Mouse (Mus musculus) forebrain, embryonic 13.5 days (tissue): ENCODE results near the gene Dcaf10. TPM values are rescaled to one million over a fixed set of nuclear protein-coding genes. Genes with fewer than 3 reads are reported as not detected.

Source experiments
- ATAC-seq: fragments of 200-750 bp; cut with Nextera tagmentation; 2 replicates; pipeline ENCODE4 v1.8.0; 2017
- H3K27ac ChIP-seq: fragments of 300-500 bp; sonication (generic); 2 replicates; pipeline ENCODE4 v1.5.1; 2015; ENCODE audit warnings: inconsistent platforms, mild to moderate bottlenecking, moderate library complexity
- H3K27me3 ChIP-seq: fragments of 300-500 bp; sonication (generic); 2 replicates; pipeline ENCODE4 v1.6.1; 2015; ENCODE audit warnings: mild to moderate bottlenecking, inconsistent platforms
- H3K36me3 ChIP-seq: fragments of 300-500 bp; sonication (generic); 2 replicates; pipeline ENCODE4 v1.6.1; 2015; ENCODE audit warnings: mild to moderate bottlenecking, inconsistent platforms; ENCODE audit not compliant: poor library complexity, severe bottlenecking
- H3K4me1 ChIP-seq: fragments of 300-500 bp; sonication (generic); 2 replicates; pipeline ENCODE4 v1.6.1; 2015; ENCODE audit warnings: inconsistent platforms
- H3K4me2 ChIP-seq: fragments of 300-500 bp; sonication (generic); 2 replicates; pipeline ENCODE4 v1.6.1; 2015; ENCODE audit warnings: inconsistent platforms, mild to moderate bottlenecking, moderate library complexity
- H3K4me3 ChIP-seq: fragments of 300-500 bp; sonication (generic); 2 replicates; pipeline ENCODE4 v1.5.1; 2015; ENCODE audit warnings: mild to moderate bottlenecking, inconsistent platforms
- H3K9ac ChIP-seq: fragments of 300-500 bp; sonication (generic); 2 replicates; pipeline ENCODE4 v1.6.1; 2015; ENCODE audit warnings: mild to moderate bottlenecking, inconsistent platforms
- H3K9me3 ChIP-seq: fragments of 300-500 bp; sonication (generic); replicated peaks from 2 replicates; pipeline ENCODE4 v1.6.1; 2016; ENCODE audit warnings: inconsistent platforms
- WGBS: fragments of 180-500 bp; shearing (Covaris S2); methylation state at CpG from one replicate; pipeline ENCODE4 v1.1.7; 2015; 5-methylcytosine and 5-hydroxymethylcytosine counted together
- polyA plus RNA-seq: library from polyadenylated mRNA; unstranded; fragments of >200 nt; fragmentation: Nextera tagmentation; extraction: Ambion mirVana; gene quantifications from 2 replicates; pipeline ENCODE4 v1.2.1, GENCODE M21; 2015

Dcaf10 gene
- polyA plus RNA-seq, 1 experiment from 2014 or later = 7.3 TPM

DNA sequence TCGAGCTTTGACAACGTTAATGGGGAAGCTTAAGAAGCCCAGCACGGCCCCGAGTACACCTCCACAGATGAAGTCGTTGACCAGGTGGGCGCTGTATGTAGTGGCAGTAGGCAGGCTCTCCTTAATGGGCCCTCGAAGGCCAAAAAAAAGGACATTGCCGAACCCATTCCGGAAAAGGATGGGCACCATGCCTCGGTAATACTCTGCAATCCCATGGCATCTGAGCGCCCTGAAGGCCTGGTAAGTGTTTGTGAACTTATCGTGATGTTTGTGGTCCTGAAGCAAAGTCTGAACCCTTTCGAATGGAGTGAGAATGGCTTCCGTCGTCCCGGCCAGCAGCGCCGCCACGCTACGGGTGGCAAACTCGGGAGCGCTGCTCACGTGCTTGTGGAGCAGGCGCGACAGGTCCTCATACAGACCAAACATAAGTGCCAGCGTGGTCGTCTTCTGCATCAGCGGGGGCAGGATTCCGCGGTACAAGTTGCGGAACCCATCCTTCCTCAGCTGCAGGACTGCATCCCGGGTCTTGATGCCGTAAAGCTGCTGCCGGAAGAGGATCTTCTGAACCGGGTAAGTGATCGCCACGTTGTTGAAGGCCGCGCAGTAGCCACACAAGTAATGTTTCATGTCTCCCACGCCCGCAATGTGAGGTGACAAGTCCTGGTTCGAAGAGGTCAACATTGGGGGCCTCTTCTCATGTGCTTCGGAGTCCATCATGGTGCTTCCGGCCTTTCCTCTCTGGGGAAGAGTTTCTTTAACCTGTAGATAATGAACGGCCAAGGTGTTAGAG, 57.7 kb downstream of the Dcaf10 start:
- H3K4me3 ChIP-seq = no peak overlapping the region
- no peak overlapping the region for H3K4me2 ChIP-seq
- no peak overlapping the region for H3K9ac ChIP-seq
- peaks cover 8% of the 10 kb centered on the region for H3K4me1 ChIP-seq
- no peak overlapping the region for H3K27ac ChIP-seq
- peaks cover 85% of the 10 kb centered on the region for H3K36me3 ChIP-seq
- H3K9me3 ChIP-seq = no peaks in the 10 kb centered on the region
- no peak for ATAC-seq
- 96% methylated on average over 45 of the region's 45 CpGs for WGBS
- no peaks in the 10 kb centered on the region for H3K27me3 ChIP-seq

DNA sequence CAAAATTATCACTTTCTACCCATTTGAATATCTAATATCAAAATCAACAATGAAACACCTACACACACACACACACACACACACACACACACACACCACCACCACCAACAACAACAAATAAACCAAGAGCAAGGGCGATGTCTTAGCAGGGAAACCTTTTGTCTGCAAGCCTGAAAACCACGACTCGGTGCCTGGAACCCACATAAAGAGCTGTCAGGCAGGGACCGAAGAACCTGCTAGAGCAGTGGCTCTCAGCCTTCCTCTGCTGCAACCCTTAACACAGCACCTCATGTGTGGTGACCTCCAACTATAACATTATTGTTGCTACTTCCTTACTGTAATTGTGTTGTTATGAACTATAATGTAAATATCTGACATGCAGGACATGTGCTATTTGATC, 60.4 kb downstream of the Dcaf10 start:
- Histone ChIP-seq H3K27ac (no peak overlapping the region), H3K4me2 (no peak overlapping the region), H3K36me3 (peaks cover 68% of the 10 kb centered on the region), H3K4me1 (peaks cover 28% of the 10 kb centered on the region), H3K4me3 (no peak overlapping the region), H3K27me3 (no peaks in the 10 kb centered on the region), H3K9me3 (no peaks in the 10 kb centered on the region), H3K9ac (no peak overlapping the region)
- ATAC-seq = no peak
- WGBS = 96% methylated on average over 4 of the region's 4 CpGs

DNA sequence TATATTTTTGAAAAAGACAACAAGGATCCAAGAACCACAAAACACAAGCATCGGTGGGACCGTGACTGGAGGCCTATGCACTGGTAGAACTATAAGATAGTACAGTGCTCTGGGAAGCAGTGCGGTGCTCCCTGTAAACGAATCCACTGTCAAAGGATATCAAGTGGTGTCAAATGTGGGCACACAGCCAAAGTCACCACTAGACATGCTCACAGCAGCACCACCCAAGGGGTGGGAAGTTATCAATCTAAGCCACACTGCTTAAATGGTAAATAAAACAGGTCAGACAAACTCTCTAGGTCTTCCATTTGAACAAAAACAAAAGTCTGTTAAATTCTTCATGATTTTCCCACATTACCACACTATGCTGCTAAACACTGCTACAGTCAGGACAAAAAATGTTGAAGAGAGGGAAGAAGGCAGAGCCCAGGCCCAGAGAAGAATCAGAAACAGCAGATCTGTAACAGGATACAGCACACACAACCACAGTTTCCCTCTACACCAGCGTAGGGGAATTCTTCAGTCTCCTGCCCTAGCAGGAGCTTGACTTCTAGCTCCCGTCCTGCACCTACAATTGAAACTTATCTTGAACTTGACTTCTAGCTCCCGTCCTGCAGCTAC, 61.1 kb downstream of the Dcaf10 start:
- Histone ChIP-seq H3K27ac (no peak overlapping the region), H3K9ac (no peak overlapping the region; the same call in 1 of the 2 replicates), H3K4me3 (no peak overlapping the region), H3K4me1 (peaks cover 33% of the 10 kb centered on the region), H3K27me3 (no peaks in the 10 kb centered on the region), H3K9me3 (no peaks in the 10 kb centered on the region), H3K36me3 (peaks cover 61% of the 10 kb centered on the region), H3K4me2 (no peak overlapping the region)
- ATAC-seq = no peak
- WGBS = 83% methylated on average over 7 of the region's 7 CpGs

DNA sequence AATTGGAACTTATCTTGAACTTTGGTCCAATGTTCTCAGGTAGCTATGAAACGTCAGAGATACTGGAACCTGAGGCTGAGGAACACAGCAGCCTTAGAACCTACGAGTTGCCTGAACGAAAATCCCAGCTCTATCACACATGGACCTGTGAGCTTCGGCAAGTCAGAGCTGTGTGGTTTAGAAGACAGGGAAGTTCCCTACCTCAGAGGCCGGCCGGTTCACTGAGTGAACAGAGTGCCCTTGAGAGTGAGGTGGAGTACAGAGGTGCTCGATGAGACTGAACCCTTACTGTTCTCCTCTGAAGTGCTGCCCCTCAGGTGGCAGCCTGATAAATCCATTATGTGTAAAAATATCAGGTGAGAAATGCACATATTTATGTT, 61.6 kb downstream of the Dcaf10 start:
- Histone ChIP-seq H3K4me3 (no peak overlapping the region), H3K9ac (no peak overlapping the region; the same call in 1 of the 2 replicates), H3K27me3 (no peaks in the 10 kb centered on the region), H3K27ac (no peak overlapping the region), H3K4me2 (no peak overlapping the region), H3K9me3 (no peaks in the 10 kb centered on the region), H3K4me1 (peaks cover 33% of the 10 kb centered on the region), H3K36me3 (peaks cover 56% of the 10 kb centered on the region)
- no peak for ATAC-seq
- WGBS = 93% methylated on average over 7 of the region's 7 CpGs

DNA sequence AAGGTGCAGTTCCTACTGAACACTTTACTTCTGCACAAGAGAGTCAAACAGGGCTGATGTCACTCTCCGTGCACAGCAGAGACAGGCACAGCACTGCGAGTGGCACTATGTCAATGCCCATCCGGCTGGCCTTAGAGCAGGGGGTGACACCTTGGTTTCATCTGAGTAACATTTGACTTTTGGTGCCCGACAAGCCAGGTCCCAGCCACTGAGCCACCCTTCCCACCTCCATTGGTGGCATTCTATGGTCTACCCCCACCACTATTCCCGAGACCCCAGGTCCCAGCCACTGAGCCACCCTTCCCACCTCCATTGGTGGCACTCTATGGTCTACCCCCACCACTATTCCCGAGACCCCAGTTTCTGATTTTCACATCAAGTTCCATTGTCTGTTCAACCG, 62.2 kb downstream of the Dcaf10 start:
- Histone ChIP-seq H3K9me3 (no peaks in the 10 kb centered on the region), H3K4me2 (no peak overlapping the region), H3K27ac (no peak overlapping the region), H3K4me3 (no peak overlapping the region), H3K4me1 (peaks cover 35% of the 10 kb centered on the region), H3K9ac (no peak overlapping the region), H3K36me3 (peaks cover 50% of the 10 kb centered on the region), H3K27me3 (no peaks in the 10 kb centered on the region)
- ATAC-seq = no peak
- WGBS = 92% methylated on average over 7 of the region's 7 CpGs

GRCm38 (mm10) chr4:45405315-45405714, 63.4 kb downstream of the Dcaf10 start:
- peaks cover 38% of the 10 kb centered on the region for H3K36me3 ChIP-seq
- peaks cover 41% of the 10 kb centered on the region for H3K4me1 ChIP-seq
- no peak for ATAC-seq
- H3K27me3 ChIP-seq = no peaks in the 10 kb centered on the region
- H3K9ac ChIP-seq = no peak overlapping the region
- H3K9me3 ChIP-seq = no peaks in the 10 kb centered on the region
- no peak overlapping the region for H3K4me3 ChIP-seq
- WGBS = 86% methylated on average over 7 of the region's 7 CpGs
- no peak overlapping the region for H3K4me2 ChIP-seq
- H3K27ac ChIP-seq = no peak overlapping the region

DNA sequence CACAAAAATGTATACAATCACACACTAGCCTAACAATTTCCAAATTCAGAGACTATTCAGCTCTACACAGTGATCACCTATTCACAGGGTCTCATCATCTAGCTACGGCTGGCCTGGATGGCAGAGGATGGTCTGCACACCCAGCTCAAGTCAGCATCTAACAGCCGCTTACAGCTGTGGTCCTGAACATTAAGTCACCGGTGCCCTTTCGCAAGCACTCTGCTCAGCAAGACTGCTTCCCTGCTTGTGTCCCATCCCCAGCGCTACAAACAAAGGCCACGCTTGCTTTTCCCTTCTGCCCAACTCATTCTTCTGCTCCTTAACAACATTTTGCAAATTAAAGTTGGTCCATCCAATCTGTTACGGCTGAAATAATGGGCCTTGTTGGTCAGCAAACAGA, 64.5 kb downstream of the Dcaf10 start:
- Histone ChIP-seq H3K36me3 (peaks cover 29% of the 10 kb centered on the region), H3K27ac (no peak overlapping the region), H3K4me2 (peak overlapping the region; percentile 88), H3K4me1 (peaks cover 41% of the 10 kb centered on the region), H3K9me3 (no peaks in the 10 kb centered on the region), H3K27me3 (no peaks in the 10 kb centered on the region), H3K4me3 (peak overlapping the region; percentile 97), H3K9ac (peak overlapping the region; percentile 50)
- 67% methylated on average over 7 of the region's 7 CpGs for WGBS
- ATAC-seq = no peak

GRCm38 (mm10) chr4:45407001-45407702, 65.3 kb downstream of the Dcaf10 start:
- 66% methylated on average over 5 of the region's 5 CpGs for WGBS
- no peak for ATAC-seq
- Histone ChIP-seq H3K9me3 (no peaks in the 10 kb centered on the region), H3K4me3 (peak overlapping the region; percentile 97), H3K9ac (peak overlapping the region; percentile 97), H3K27ac (no peak overlapping the region), H3K4me1 (peaks cover 41% of the 10 kb centered on the region), H3K27me3 (no peaks in the 10 kb centered on the region), H3K36me3 (peaks cover 24% of the 10 kb centered on the region), H3K4me2 (peak overlapping the region; percentile 88)

DNA sequence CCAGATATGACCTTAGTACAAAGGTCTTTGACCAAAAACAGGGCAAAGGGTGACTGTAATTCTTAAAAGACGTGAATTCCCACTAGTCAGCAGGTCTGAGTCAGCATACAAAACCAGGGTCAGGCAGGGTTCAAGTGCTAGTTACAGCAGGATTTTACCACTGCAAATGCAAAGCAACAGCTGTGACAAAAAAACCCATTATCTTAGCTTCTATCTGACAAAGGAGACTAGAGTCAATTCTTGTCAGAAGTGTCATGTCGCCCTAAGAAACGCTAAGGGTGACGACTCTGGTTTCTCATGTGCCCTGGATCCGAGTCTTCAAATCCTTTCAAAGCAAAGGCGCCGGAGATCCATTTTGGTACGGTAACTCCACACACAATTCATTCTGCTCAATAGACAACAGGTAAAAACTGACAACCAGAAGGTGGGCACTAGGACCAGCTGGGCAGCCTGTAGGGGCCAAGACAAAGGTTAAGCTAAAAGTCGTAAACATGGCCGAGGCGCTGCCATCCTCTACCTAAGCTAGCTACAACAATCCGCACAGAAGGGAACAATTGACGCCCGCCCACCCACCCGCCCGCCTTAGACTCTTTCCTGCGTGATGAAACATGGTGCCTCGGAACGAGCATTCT, 65.9 kb downstream of the Dcaf10 start:
- peak overlapping the region; percentile 88 for H3K4me2 ChIP-seq
- under 1% methylated on average over 19 of the region's 19 CpGs for WGBS
- no peak; the same call in 1 of the 2 replicates for ATAC-seq
- peak overlapping the region; percentile 97 for H3K9ac ChIP-seq
- peak overlapping the region; percentile 97 for H3K4me3 ChIP-seq
- no peaks in the 10 kb centered on the region for H3K9me3 ChIP-seq
- peaks cover 39% of the 10 kb centered on the region for H3K4me1 ChIP-seq
- no peaks in the 10 kb centered on the region for H3K27me3 ChIP-seq
- peaks cover 17% of the 10 kb centered on the region for H3K36me3 ChIP-seq
- peak overlapping the region; percentile 89 for H3K27ac ChIP-seq

DNA sequence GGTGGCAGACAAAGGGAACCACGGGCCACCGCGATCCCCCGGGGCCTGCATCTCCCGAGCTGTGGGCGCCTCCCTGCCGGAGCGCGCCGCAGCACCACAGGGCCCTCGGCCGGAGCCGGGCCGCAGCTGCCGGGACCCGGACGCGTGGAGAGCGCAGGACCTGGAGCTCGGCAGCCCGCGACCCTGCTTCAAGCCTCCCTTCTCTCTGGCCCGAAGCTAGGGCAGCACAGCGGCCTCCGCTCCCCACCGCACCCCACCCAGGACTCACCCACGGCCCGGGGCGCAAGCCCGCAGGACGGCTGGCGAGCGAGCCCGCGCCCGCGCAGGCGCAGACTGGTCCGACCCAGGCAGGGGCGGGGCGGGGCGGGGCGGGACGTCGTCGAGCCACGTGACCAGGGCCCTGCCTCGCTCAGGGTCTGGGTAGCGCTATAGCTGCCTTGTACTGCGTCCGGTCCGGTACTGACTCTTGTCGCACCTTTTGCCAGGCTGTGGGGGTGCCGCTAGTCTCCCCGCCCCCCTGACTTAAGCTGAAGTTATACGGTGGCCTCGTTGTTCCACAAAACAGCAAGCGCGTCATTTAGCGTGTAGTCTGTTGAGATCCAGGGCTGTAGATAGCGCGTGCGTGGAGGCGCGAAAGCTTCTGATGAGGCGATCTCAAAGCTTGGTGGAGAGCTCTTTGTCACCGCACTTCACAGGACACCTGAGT, 66.7 kb downstream of the Dcaf10 start, which contains the start of gene Slc25a51:
Gene Slc25a51, minus strand, starts transcription at position 340 of the 706 bp plus-strand sequence.
- peak; percentile 97 for ATAC-seq
- Histone ChIP-seq H3K27ac (peak within 1 kb of the TSS; percentile 89), H3K27me3 (no peaks in the 10 kb centered on the region), H3K4me3 (peak within 1 kb of the TSS; percentile 97), H3K4me1 (peaks cover 32% of the 10 kb centered on the region), H3K4me2 (peak within 1 kb of the TSS; percentile 88), H3K9me3 (no peaks in the 10 kb centered on the region), H3K36me3 (peaks cover 9% of the 10 kb centered on the region), H3K9ac (peak within 1 kb of the TSS; percentile 97)
- WGBS = under 1% methylated on average over 56 of the region's 67 CpGs

- under 1% methylated on average over 10 of the region's 10 CpGs for WGBS
- peak; percentile 37 for ATAC-seq
- H3K27me3 ChIP-seq = no peaks in the 10 kb centered on the region
- peak overlapping the region; percentile 97 for H3K9ac ChIP-seq
- H3K4me2 ChIP-seq = peak overlapping the region; percentile 88
- H3K4me1 ChIP-seq = peaks cover 32% of the 10 kb centered on the region
- no peaks in the 10 kb centered on the region for H3K9me3 ChIP-seq
- H3K4me3 ChIP-seq = peak overlapping the region; percentile 97
- H3K36me3 ChIP-seq = peaks cover 3% of the 10 kb centered on the region
- H3K27ac ChIP-seq = peak overlapping the region; percentile 89
These were observed 67.4 kb downstream of the Dcaf10 start for GRCm38 (mm10) chr4:45409270-45409669.
